Mouse (Mus musculus): ENCODE data around the gene Rabgap1l.

DNA sequence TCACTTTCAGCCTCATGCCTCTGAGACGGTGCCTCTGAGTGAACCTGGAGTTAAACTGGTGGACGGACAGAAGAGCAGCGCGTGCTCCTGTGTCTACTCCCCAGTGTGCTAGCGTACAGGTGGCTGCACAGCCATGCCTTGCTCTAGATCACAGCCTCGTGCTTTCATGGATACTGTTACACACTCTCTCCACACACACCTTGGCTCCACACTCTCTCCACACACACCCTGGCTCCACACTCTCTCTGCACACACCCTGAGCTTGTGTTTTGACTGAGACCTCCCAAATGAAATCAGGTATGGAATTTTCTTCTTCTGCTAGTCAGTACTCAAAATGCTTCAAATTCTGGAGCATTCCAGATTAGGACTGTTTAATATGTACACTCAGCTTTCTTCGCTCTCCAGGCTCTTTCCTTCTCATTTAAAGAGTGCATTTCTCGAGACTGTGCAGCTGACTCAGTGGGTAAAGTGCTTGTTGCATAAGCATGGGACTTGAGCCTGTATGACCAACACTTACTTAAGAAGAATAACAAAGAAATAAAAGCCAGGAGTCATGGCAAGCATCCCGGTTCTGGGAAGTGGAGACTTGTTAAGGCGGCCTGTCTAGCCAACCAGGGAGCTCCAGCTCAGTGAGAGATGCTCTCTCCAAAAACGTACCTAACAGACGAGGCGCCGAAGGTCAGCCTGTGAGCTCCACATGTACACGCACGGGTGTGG, 529.2 kb downstream of the Rabgap1l start:
- TF ChIP-seq EP300 (IDR thresholded peaks at IDR 0.05) = peak; percentile 99
- TF ChIP-seq CTCF (IDR thresholded peaks at IDR 0.05) = no peak
